Mouse (Mus musculus) fibroblast of lung, adult 2 months (primary cell): ENCODE measurements around the gene Tnfrsf17.
"Not testable (repeated sequence)": the region's sequence is repeated elsewhere in the genome, so short reads cannot be mapped to it uniquely, and the experiment has no call there.

Experiments used
- DNase-seq: peaks from one replicate; pipeline ENCODE4 v3.0.0-alpha.2; 2011; ENCODE audit warnings: low read depth

Tnfrsf17 gene

GRCm38 (mm10) chr16:11343292-11343815 lies 29.7 kb downstream of the Tnfrsf17 start:
- DNase-seq, result no peak

- no peak for DNase-seq
Observed at GRCm38 (mm10) chr16:11351903-11352302, 38.3 kb downstream of the Tnfrsf17 start.

GRCm38 (mm10) chr16:11359173-11359572 lies 45.6 kb downstream of the Tnfrsf17 start:
- DNase-seq, result no peak

- no peak for DNase-seq
Observed at GRCm38 (mm10) chr16:11359919-11360318, 46.3 kb downstream of the Tnfrsf17 start.

DNA sequence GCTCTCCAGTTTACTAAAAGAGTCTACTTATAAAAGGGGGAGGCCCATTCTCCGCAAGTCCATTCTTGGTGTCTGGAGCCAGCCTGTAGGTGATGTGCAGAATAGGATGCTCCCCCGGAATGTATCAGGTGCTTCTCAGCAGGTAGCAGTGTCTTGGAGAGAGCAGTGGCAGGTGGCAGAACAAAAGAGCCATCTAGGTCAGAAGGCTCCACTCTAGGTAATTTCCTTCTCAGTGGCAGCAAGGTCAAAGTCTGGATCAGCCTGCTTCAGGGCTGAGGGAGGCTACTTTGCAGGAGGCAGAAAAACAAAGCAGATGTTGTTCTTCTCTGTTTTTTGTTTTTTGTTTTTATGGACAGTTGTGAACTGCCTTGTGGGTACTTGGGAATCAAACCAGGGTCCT lies 47.0 kb downstream of the Tnfrsf17 start:
- DNase-seq, result not testable (repeated sequence)

DNA sequence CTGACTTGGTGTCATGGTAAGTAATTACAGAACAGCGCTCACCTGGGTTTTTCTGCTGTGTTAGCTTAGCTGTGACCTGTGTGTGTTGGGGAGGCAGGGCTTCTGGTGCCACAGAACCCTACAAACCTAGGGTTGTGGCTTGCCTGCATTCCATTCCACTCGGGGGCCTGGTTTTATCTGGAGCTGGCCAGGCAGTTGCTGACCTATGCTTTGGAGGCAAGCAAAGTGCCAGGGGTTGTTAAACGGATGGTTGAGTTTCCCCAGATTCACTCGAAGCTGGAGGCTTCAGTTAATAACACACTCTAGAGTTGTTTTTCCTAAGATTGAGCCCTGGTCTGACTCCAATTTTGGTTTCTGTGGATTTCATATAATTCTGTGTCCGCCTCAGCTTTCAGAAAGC lies 52.0 kb downstream of the Tnfrsf17 start:
- peak; percentile 15 for DNase-seq

GRCm38 (mm10) chr16:11366851-11367250 lies 53.2 kb downstream of the Tnfrsf17 start:
- no peak for DNase-seq

DNA sequence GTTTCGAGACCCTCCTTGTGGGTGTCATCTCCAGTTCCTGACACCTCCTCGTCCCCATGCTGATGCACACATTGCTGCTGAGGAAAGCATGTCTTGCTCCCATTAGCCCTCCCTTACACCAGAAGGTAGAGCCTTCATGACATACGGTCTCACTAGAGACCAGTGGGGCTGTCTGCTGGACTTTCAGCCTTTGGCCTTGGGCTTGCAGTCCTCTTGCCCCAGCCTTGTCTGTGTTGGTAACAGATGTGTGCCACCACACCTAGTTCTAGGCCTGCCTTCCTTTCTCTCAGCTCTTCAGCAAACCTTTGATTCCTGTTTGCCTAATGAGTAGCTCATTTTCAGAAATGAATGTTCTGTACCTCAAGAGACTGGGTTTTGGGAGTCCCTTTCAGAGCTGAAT lies 54.8 kb downstream of the Tnfrsf17 start:
- DNase-seq, result no peak

GRCm38 (mm10) chr16:11369162-11369561 lies 55.5 kb downstream of the Tnfrsf17 start:
- no peak for DNase-seq

GRCm38 (mm10) chr16:11369642-11370041 lies 56.0 kb downstream of the Tnfrsf17 start:
- no peak for DNase-seq
